Mouse (Mus musculus): ENCODE results near the gene Esr1. TPM values are rescaled to one million over a fixed set of nuclear protein-coding genes. Genes with fewer than 3 reads are reported as not detected.

Gene Esr1
- polyA plus RNA-seq, 1 experiment from 2014 or later, result 0.93 TPM

DNA sequence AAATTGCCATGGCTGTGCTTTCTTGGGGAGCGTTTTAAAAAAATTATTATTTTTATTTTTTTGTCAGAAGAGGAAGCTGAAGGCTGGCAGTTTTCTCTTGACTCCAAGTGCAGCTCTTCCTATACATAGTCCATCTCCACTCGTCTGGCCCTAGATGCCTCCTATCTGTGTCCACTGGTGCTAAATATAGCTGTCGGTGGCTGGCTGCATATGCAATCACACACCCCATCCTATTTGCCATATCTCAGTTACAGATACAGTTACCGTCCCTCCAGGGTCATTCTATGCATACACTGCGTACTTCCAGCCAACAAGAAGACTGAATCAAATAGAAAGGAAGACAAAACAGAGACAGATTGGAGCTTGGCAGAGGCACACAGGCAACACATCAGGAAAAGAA lies 100.0 kb downstream of the Esr1 start:
- no peak for ATAC-seq (ENCODE audit: insufficient number of reproducible peaks, insufficient read depth, low FRiP score, low read depth)
- Histone ChIP-seq H3K27ac (replicated peaks in 1 of 2; ENCODE audit: control insufficient read depth in 1 of 2, insufficient read depth in 1 of 2, low read depth in 2 of 2, low read length in 2 of 2) (no peak overlapping the region), H3K4me2 (ENCODE audit: low read length) (peak overlapping the region; percentile 97), H3K9me3 (ENCODE audit: control insufficient read depth, low read length) (no peaks in the 10 kb centered on the region), H3K9ac (ENCODE audit: low read length) (no peak overlapping the region), H3K4me1 (ENCODE audit: control insufficient read depth in 2 of 2, insufficient read depth in 2 of 2, low read length in 2 of 2) (peaks cover 5 to 9% of the 10 kb centered on the region in 2 experiments; a peak in 3 of 4 replicates), H3K4me3 (ENCODE audit: control insufficient read depth in 1 of 2, insufficient read depth in 1 of 2, low read depth in 1 of 2, low read length in 2 of 2) (peak overlapping the region; percentile 53 to 55; a peak in 3 of 4 replicates), H3K36me3 (ENCODE audit: control insufficient read depth, insufficient read depth, low read length) (no peaks in the 10 kb centered on the region), H3K27me3 (ENCODE audit: control insufficient read depth, insufficient read depth, low read length) (peaks cover 42% of the 10 kb centered on the region)
- WGBS, result 23% methylated on average over 5 of the region's 5 CpGs

DNA sequence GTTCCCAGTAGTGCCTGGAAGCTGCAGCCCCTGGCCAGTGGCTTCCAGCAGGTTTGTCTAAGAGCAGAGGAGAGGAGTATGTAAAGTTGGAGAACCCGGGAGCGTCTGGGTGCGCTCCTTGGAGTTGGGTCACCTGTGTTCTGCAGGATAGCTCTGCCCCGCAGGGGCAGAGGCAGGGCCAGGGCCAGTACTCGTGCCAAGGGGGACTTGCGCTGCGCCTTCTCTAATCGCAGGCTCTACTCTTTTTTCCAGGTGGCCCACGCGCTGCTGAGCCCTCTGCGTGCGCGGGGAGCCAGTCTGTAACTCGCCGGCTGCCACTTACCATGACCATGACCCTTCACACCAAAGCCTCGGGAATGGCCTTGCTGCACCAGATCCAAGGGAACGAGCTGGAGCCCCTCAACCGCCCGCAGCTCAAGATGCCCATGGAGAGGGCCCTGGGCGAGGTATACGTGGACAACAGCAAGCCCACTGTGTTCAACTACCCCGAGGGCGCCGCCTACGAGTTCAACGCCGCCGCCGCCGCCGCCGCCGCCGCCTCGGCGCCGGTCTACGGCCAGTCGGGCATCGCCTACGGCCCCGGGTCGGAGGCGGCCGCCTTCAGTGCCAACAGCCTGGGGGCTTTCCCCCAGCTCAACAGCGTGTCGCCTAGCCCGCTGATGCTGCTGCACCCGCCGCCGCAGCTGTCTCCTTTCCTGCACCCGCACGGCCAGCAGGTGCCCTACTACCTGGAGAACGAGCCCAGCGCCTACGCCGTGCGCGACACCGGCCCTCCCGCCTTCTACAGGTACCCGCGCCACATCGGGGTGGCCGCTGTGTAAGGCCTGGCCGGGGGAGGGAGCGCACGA lies 100.9 kb downstream of the Esr1 start:
- Histone ChIP-seq H3K27ac (replicated peaks in 1 of 2; ENCODE audit: control insufficient read depth in 1 of 2, insufficient read depth in 1 of 2, low read depth in 2 of 2, low read length in 2 of 2) (no peak overlapping the region), H3K9me3 (ENCODE audit: control insufficient read depth, low read length) (no peaks in the 10 kb centered on the region), H3K4me3 (ENCODE audit: control insufficient read depth in 1 of 2, insufficient read depth in 1 of 2, low read depth in 1 of 2, low read length in 2 of 2) (peak overlapping the region; percentile 53 to 55), H3K9ac (ENCODE audit: low read length) (peak overlapping the region; percentile 56), H3K4me2 (ENCODE audit: low read length) (peak overlapping the region; percentile 97), H3K36me3 (ENCODE audit: control insufficient read depth, insufficient read depth, low read length) (no peaks in the 10 kb centered on the region), H3K4me1 (ENCODE audit: control insufficient read depth in 2 of 2, insufficient read depth in 2 of 2, low read length in 2 of 2) (peaks cover 5 to 9% of the 10 kb centered on the region in 2 experiments; a peak in 3 of 4 replicates), H3K27me3 (ENCODE audit: control insufficient read depth, insufficient read depth, low read length) (peaks cover 42% of the 10 kb centered on the region)
- no peak for ATAC-seq (ENCODE audit: insufficient number of reproducible peaks, insufficient read depth, low FRiP score, low read depth)
- 1% methylated on average over 62 of the region's 68 CpGs for WGBS

- no peak overlapping the region for H3K9ac ChIP-seq (ENCODE audit: low read length)
- ATAC-seq (ENCODE audit: insufficient number of reproducible peaks, insufficient read depth, low FRiP score, low read depth), result no peak
- no peaks in the 10 kb centered on the region for H3K36me3 ChIP-seq (ENCODE audit: control insufficient read depth, insufficient read depth, low read length)
- peaks cover 42% of the 10 kb centered on the region for H3K27me3 ChIP-seq (ENCODE audit: control insufficient read depth, insufficient read depth, low read length)
- H3K4me2 ChIP-seq (ENCODE audit: low read length), result no peak overlapping the region
- no peak overlapping the region for H3K27ac ChIP-seq (replicated peaks in 1 of 2; ENCODE audit: control insufficient read depth in 1 of 2, insufficient read depth in 1 of 2, low read depth in 2 of 2, low read length in 2 of 2)
- peaks cover 5 to 9% of the 10 kb centered on the region in 2 experiments; a peak in 3 of 4 replicates for H3K4me1 ChIP-seq (ENCODE audit: control insufficient read depth in 2 of 2, insufficient read depth in 2 of 2, low read length in 2 of 2)
- no peak overlapping the region for H3K4me3 ChIP-seq (ENCODE audit: control insufficient read depth in 1 of 2, insufficient read depth in 1 of 2, low read depth in 1 of 2, low read length in 2 of 2)
- H3K9me3 ChIP-seq (ENCODE audit: control insufficient read depth, low read length), result no peaks in the 10 kb centered on the region
- 82% methylated on average over 10 of the region's 10 CpGs for WGBS
Observed at GRCm38 (mm10) chr10:4713398-4713797, 102.0 kb downstream of the Esr1 start.

GRCm38 (mm10) chr10:4724851-4725250 lies 113.5 kb downstream of the Esr1 start:
- no peak overlapping the region for H3K4me3 ChIP-seq (ENCODE audit: control insufficient read depth in 1 of 2, insufficient read depth in 1 of 2, low read depth in 1 of 2, low read length in 2 of 2)
- H3K9me3 ChIP-seq (ENCODE audit: control insufficient read depth, low read length), result no peaks in the 10 kb centered on the region
- ATAC-seq (ENCODE audit: insufficient number of reproducible peaks, insufficient read depth, low FRiP score, low read depth), result no peak
- no peak overlapping the region for H3K27ac ChIP-seq (replicated peaks in 1 of 2; ENCODE audit: control insufficient read depth in 1 of 2, insufficient read depth in 1 of 2, low read depth in 2 of 2, low read length in 2 of 2)
- H3K4me2 ChIP-seq (ENCODE audit: low read length), result no peak overlapping the region
- H3K4me1 ChIP-seq (ENCODE audit: control insufficient read depth in 2 of 2, insufficient read depth in 2 of 2, low read length in 2 of 2), result no peaks in the 10 kb centered on the region
- no peaks in the 10 kb centered on the region for H3K36me3 ChIP-seq (ENCODE audit: control insufficient read depth, insufficient read depth, low read length)
- 42% methylated on average over 3 of the region's 3 CpGs for WGBS
- no peak overlapping the region for H3K9ac ChIP-seq (ENCODE audit: low read length)
- no peaks in the 10 kb centered on the region for H3K27me3 ChIP-seq (ENCODE audit: control insufficient read depth, insufficient read depth, low read length)

GRCm38 (mm10) chr10:4726141-4726540 lies 114.7 kb downstream of the Esr1 start:
- Histone ChIP-seq H3K27ac (replicated peaks in 1 of 2; ENCODE audit: control insufficient read depth in 1 of 2, insufficient read depth in 1 of 2, low read depth in 2 of 2, low read length in 2 of 2) (no peak overlapping the region), H3K4me2 (ENCODE audit: low read length) (no peak overlapping the region), H3K4me1 (ENCODE audit: control insufficient read depth in 2 of 2, insufficient read depth in 2 of 2, low read length in 2 of 2) (no peaks in the 10 kb centered on the region), H3K4me3 (ENCODE audit: control insufficient read depth in 1 of 2, insufficient read depth in 1 of 2, low read depth in 1 of 2, low read length in 2 of 2) (no peak overlapping the region), H3K36me3 (ENCODE audit: control insufficient read depth, insufficient read depth, low read length) (no peaks in the 10 kb centered on the region), H3K27me3 (ENCODE audit: control insufficient read depth, insufficient read depth, low read length) (no peaks in the 10 kb centered on the region), H3K9me3 (ENCODE audit: control insufficient read depth, low read length) (no peaks in the 10 kb centered on the region), H3K9ac (ENCODE audit: low read length) (no peak overlapping the region)
- ATAC-seq (ENCODE audit: insufficient number of reproducible peaks, insufficient read depth, low FRiP score, low read depth), result no peak
- WGBS, result 85% methylated on average over 6 of the region's 6 CpGs

DNA sequence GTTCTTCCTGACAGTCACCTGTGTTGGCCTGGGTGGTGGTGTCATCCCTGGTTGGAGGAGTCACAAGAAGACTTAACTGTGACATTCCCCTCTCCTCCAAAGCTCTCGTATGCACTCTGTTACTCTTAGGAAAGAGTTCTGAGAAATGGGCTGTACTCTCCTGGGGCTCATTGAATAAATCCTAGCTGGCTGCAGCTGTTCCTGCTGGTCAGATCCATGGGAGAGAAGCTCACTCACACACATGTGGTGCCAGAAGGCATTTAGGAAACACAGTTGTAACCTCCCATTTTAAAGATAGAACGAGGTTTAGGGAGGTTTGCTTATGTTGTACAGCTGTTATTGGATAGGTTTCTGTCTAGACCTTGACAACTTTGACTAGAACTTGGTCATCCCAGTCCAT lies 120.9 kb downstream of the Esr1 start:
- H3K36me3 ChIP-seq (ENCODE audit: control insufficient read depth, insufficient read depth, low read length), result no peaks in the 10 kb centered on the region
- 51% methylated on average over 2 of the region's 2 CpGs for WGBS
- H3K4me3 ChIP-seq (ENCODE audit: control insufficient read depth in 1 of 2, insufficient read depth in 1 of 2, low read depth in 1 of 2, low read length in 2 of 2), result no peak overlapping the region

DNA sequence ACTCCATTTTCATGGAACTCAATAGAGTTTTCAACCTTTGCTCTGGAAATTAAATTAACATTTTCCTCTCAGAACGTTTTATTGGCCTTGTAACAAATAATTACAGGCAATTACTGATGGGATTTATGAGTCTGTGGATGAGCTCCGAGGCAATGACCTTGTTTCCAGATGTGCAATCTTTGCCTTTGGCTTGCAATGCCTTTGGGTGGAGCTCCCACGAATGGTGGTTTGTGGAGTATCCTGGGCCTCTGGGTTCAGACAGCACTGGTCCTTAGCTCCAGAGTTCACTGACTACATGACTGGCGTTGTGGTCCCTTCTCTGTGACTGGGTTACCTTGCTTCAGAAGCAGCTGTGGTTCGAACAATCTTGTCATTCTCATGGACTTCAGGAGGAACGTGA lies 122.6 kb downstream of the Esr1 start:
- no peaks in the 10 kb centered on the region for H3K36me3 ChIP-seq (ENCODE audit: control insufficient read depth, insufficient read depth, low read length)
- no peaks in the 10 kb centered on the region for H3K9me3 ChIP-seq (ENCODE audit: control insufficient read depth, low read length)
- H3K27me3 ChIP-seq (ENCODE audit: control insufficient read depth, insufficient read depth, low read length), result no peaks in the 10 kb centered on the region
- no peak overlapping the region for H3K27ac ChIP-seq (replicated peaks in 1 of 2; ENCODE audit: control insufficient read depth in 1 of 2, insufficient read depth in 1 of 2, low read depth in 2 of 2, low read length in 2 of 2)
- no peak overlapping the region for H3K4me3 ChIP-seq (ENCODE audit: control insufficient read depth in 1 of 2, insufficient read depth in 1 of 2, low read depth in 1 of 2, low read length in 2 of 2)
- no peak overlapping the region for H3K4me2 ChIP-seq (ENCODE audit: low read length)
- WGBS, result 68% methylated on average over 6 of the region's 6 CpGs
- ATAC-seq (ENCODE audit: insufficient number of reproducible peaks, insufficient read depth, low FRiP score, low read depth), result no peak
- no peaks in the 10 kb centered on the region for H3K4me1 ChIP-seq (ENCODE audit: control insufficient read depth in 2 of 2, insufficient read depth in 2 of 2, low read length in 2 of 2)
- H3K9ac ChIP-seq (ENCODE audit: low read length), result no peak overlapping the region

More for the DNA sequence above, 120.9 kb downstream of the Esr1 start:
- Histone ChIP-seq H3K9me3 (ENCODE audit: control insufficient read depth, low read length) (no peaks in the 10 kb centered on the region), H3K4me2 (ENCODE audit: low read length) (no peak overlapping the region), H3K9ac (ENCODE audit: low read length) (no peak overlapping the region), H3K27ac (replicated peaks in 1 of 2; ENCODE audit: control insufficient read depth in 1 of 2, insufficient read depth in 1 of 2, low read depth in 2 of 2, low read length in 2 of 2) (no peak overlapping the region), H3K27me3 (ENCODE audit: control insufficient read depth, insufficient read depth, low read length) (no peaks in the 10 kb centered on the region), H3K4me1 (ENCODE audit: control insufficient read depth in 2 of 2, insufficient read depth in 2 of 2, low read length in 2 of 2) (no peaks in the 10 kb centered on the region)
- no peak for ATAC-seq (ENCODE audit: insufficient number of reproducible peaks, insufficient read depth, low FRiP score, low read depth)
